Mouse (Mus musculus) CH12.LX (cell line): Measurements from ENCODE around the gene Cmbl.
A peak's percentile ranks its signal among the peaks of the same experiment; 100 is the strongest.

Source experiments
- CHD2 ChIP-seq: IDR thresholded peaks from 2 replicates; pipeline ENCODE4 v1.6.1; 2011; ENCODE audit warnings: low read length, improper control_type of control experiment
- CTCF ChIP-seq, 2 experiments: IDR thresholded peaks in 1 of 2; conservative IDR thresholded peaks in 1 of 2; 2 replicates each; pipeline ENCODE4 v1.5.1; 2011 to 2012; ENCODE audit warnings: low read depth in 2 of 2, low read length in 2 of 2, improper control_type of control experiment in 1 of 2, inconsistent platforms in 1 of 2, mild to moderate bottlenecking in 1 of 2, moderate library complexity in 1 of 2
- EP300 ChIP-seq: IDR thresholded peaks from 2 replicates; pipeline ENCODE4 v1.6.1; 2011; ENCODE audit warnings: low read length, improper control_type of control experiment
- KAT2A ChIP-seq: IDR thresholded peaks from 2 replicates; pipeline ENCODE4 v1.6.1; 2012; ENCODE audit warnings: low read length, improper control_type of control experiment, inconsistent platforms; ENCODE audit not compliant: insufficient replicate concordance
- MXI1 ChIP-seq: IDR thresholded peaks from 2 replicates; pipeline ENCODE4 v1.6.1; 2011; ENCODE audit warnings: mild to moderate bottlenecking, low read depth, low read length, improper control_type of control experiment
- POLR2A ChIP-seq: IDR thresholded peaks from 2 replicates; pipeline ENCODE4 v1.6.1; 2011; ENCODE audit warnings: low read depth, mild to moderate bottlenecking, improper control_type of control experiment, low read length
- POLR2AphosphoS2 ChIP-seq: IDR thresholded peaks from 2 replicates; pipeline ENCODE4 v1.6.1; 2011; ENCODE audit warnings: low read depth, low read length, improper control_type of control experiment
- RCOR1 ChIP-seq: conservative IDR thresholded peaks from 2 replicates; pipeline ENCODE4 v1.6.1; 2012; ENCODE audit warnings: low read depth, mild to moderate bottlenecking, inconsistent platforms, low read length, improper control_type of control experiment

DNA sequence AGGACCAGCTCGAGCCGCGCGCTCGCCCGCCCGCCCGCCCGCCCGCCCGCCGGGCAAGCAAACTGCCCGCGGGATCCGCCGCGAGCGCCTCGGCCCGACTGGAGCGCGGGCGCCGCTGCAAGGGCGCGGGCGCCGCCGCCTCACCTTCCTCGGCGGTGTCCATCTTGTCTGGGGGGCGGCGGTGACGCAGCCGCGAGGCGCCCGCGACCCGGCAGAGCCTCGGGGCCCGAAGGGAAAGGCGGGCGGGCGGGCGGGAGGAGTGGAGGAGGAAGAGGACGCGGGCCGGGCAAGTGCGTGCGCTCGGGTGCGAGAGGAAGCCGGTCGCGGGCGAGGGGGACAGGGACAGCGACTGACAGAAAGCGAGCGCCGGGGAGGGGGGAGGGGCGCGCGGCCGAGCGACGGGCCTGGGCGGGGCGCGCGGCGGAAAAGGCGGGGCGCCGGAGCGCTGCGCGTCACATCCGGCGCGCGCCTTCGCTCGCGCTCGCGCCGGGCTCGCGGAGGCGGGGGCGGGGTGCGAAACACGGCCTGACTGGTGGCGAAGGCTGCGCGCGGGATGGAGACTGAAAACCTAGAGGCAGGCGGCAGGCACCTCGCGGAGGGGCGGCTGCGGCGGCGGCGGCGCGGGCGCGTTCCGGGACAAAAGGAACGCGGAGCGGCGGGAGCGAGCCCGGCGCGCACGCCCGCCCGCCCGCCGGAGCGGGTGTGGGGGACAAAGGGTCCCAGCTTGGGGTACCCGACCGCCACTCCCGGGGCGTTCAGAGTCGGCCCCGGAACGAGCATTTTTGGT, 34.3 kb upstream of the Cmbl start, which contains the start of gene March6:
- TF ChIP-seq POLR2AphosphoS2 (no peak), KAT2A (0 out of 2 replicates have a peak, but pooled peaks have one; percentile 39), POLR2A (peak; percentile 76), MXI1 (peak; percentile 45), CTCF (conservative IDR thresholded peaks at IDR 0.05 in 1 of 2, IDR thresholded peaks at IDR 0.05 in 1 of 2; ENCODE audit: low read depth in 2 of 2, low read length in 2 of 2) (no peak), RCOR1 (no peak), CHD2 (no peak), EP300 (no peak)
